Mouse (Mus musculus): Measurements from ENCODE around the gene Rnase1. TPM values are rescaled to one million over a fixed set of nuclear protein-coding genes. Genes with fewer than 3 reads are reported as not detected.

The Rnase1 gene
- total RNA-seq, 1 experiment = not detected

DNA sequence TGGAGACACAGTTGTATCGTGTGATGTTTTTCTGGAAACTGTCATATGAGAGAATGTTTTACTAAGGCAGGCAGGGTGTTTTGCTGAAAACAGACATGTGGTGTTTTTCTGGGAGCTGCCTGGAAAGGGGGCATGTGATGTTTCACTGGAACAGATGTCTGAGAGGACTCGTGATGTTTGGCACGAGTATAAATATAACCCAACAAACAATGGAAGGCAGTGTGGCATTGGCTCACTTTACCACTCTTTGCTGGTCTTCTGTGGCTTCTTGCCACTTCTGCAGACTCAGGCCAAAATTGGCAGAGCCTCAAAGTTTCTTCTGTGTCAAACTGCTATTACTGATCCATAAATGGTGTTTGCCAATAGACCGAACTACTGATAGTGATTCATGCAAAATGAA lies 3.3 kb downstream of the Rnase1 start:
- DNase-seq (ENCODE audit: low read depth, low spot score) = no peak
- no peaks in the 10 kb centered on the region for H3K9me3 ChIP-seq (ENCODE audit: control insufficient read depth, insufficient read depth, low read depth, low read length)
- H3K4me3 ChIP-seq (ENCODE audit: insufficient read depth in 1 of 2, low read depth in 1 of 2, low read length in 2 of 2, poor library complexity in 1 of 2, severe bottlenecking in 1 of 2) = no peak overlapping the region
- H3K9ac ChIP-seq (ENCODE audit: insufficient read depth, low read depth, low read length, poor library complexity, severe bottlenecking) = no peak overlapping the region
- TF ChIP-seq CHD2 (IDR thresholded peaks at IDR 0.05; ENCODE audit: low read depth, low read length) = no peak
- TF ChIP-seq HCFC1 (IDR thresholded peaks at IDR 0.05; ENCODE audit: borderline replicate concordance, insufficient read depth, low read length) = no peak
- TF ChIP-seq MAFK (IDR thresholded peaks at IDR 0.05; ENCODE audit: insufficient read depth, low read depth, low read length) = no peak
- TF ChIP-seq ZNF384 (IDR thresholded peaks at IDR 0.05; ENCODE audit: low read depth, low read length) = no peak
- no peak for TF ChIP-seq ZC3H11A (IDR thresholded peaks at IDR 0.05; ENCODE audit: borderline replicate concordance, low read depth, low read length)
- in situ Hi-C loops (cut with MboI; ENCODE audit: low sequenced_read_pairs in 2 of 2, unreplicated experiment in 2 of 2) = no loop called here
- H3K4me1 ChIP-seq (ENCODE audit: control insufficient read depth in 2 of 2, insufficient read depth in 2 of 2, low read length in 2 of 2, poor library complexity in 1 of 2) = no peaks in the 10 kb centered on the region
- H3K27ac ChIP-seq (ENCODE audit: insufficient read depth, low read depth, low read length, poor library complexity, severe bottlenecking) = no peak overlapping the region
- H3K36me3 ChIP-seq (ENCODE audit: control insufficient read depth, insufficient read depth, low read length, poor library complexity, severe bottlenecking) = no peaks in the 10 kb centered on the region

GRCm38 (mm10) chr14:51142568-51142967 lies 4.0 kb downstream of the Rnase1 start:
- no peaks in the 10 kb centered on the region for H3K4me1 ChIP-seq (ENCODE audit: control insufficient read depth in 2 of 2, insufficient read depth in 2 of 2, low read length in 2 of 2, poor library complexity in 1 of 2)
- H3K4me3 ChIP-seq (ENCODE audit: insufficient read depth in 1 of 2, low read depth in 1 of 2, low read length in 2 of 2, poor library complexity in 1 of 2, severe bottlenecking in 1 of 2) = no peak overlapping the region
- H3K9ac ChIP-seq (ENCODE audit: insufficient read depth, low read depth, low read length, poor library complexity, severe bottlenecking) = no peak overlapping the region
- DNase-seq (ENCODE audit: low read depth, low spot score) = no peak
- H3K9me3 ChIP-seq (ENCODE audit: control insufficient read depth, insufficient read depth, low read depth, low read length) = no peaks in the 10 kb centered on the region
- no peaks in the 10 kb centered on the region for H3K36me3 ChIP-seq (ENCODE audit: control insufficient read depth, insufficient read depth, low read length, poor library complexity, severe bottlenecking)
- TF ChIP-seq CHD2 (IDR thresholded peaks at IDR 0.05; ENCODE audit: low read depth, low read length) = no peak
- no peak for TF ChIP-seq HCFC1 (IDR thresholded peaks at IDR 0.05; ENCODE audit: borderline replicate concordance, insufficient read depth, low read length)
- no peak for TF ChIP-seq ZNF384 (IDR thresholded peaks at IDR 0.05; ENCODE audit: low read depth, low read length)
- TF ChIP-seq ZC3H11A (IDR thresholded peaks at IDR 0.05; ENCODE audit: borderline replicate concordance, low read depth, low read length) = no peak
- TF ChIP-seq MAFK (IDR thresholded peaks at IDR 0.05; ENCODE audit: insufficient read depth, low read depth, low read length) = no peak
- H3K27ac ChIP-seq (ENCODE audit: insufficient read depth, low read depth, low read length, poor library complexity, severe bottlenecking) = no peak overlapping the region
- in situ Hi-C loops (cut with MboI; ENCODE audit: low sequenced_read_pairs in 2 of 2, unreplicated experiment in 2 of 2) = no loop called here

GRCm38 (mm10) chr14:51142119-51142518 lies 4.5 kb downstream of the Rnase1 start:
- in situ Hi-C loops (cut with MboI; ENCODE audit: low sequenced_read_pairs in 2 of 2, unreplicated experiment in 2 of 2) = no loop called here
- TF ChIP-seq HCFC1 (IDR thresholded peaks at IDR 0.05; ENCODE audit: borderline replicate concordance, insufficient read depth, low read length) = no peak
- TF ChIP-seq ZNF384 (IDR thresholded peaks at IDR 0.05; ENCODE audit: low read depth, low read length) = no peak
- TF ChIP-seq MAFK (IDR thresholded peaks at IDR 0.05; ENCODE audit: insufficient read depth, low read depth, low read length) = no peak
- no peak for TF ChIP-seq CHD2 (IDR thresholded peaks at IDR 0.05; ENCODE audit: low read depth, low read length)
- TF ChIP-seq ZC3H11A (IDR thresholded peaks at IDR 0.05; ENCODE audit: borderline replicate concordance, low read depth, low read length) = no peak
- no peak for DNase-seq (ENCODE audit: low read depth, low spot score)
- H3K9ac ChIP-seq (ENCODE audit: insufficient read depth, low read depth, low read length, poor library complexity, severe bottlenecking) = no peak overlapping the region
- H3K36me3 ChIP-seq (ENCODE audit: control insufficient read depth, insufficient read depth, low read length, poor library complexity, severe bottlenecking) = no peaks in the 10 kb centered on the region
- no peaks in the 10 kb centered on the region for H3K9me3 ChIP-seq (ENCODE audit: control insufficient read depth, insufficient read depth, low read depth, low read length)
- H3K4me3 ChIP-seq (ENCODE audit: insufficient read depth in 1 of 2, low read depth in 1 of 2, low read length in 2 of 2, poor library complexity in 1 of 2, severe bottlenecking in 1 of 2) = no peak overlapping the region
- H3K27ac ChIP-seq (ENCODE audit: insufficient read depth, low read depth, low read length, poor library complexity, severe bottlenecking) = no peak overlapping the region
- no peaks in the 10 kb centered on the region for H3K4me1 ChIP-seq (ENCODE audit: control insufficient read depth in 2 of 2, insufficient read depth in 2 of 2, low read length in 2 of 2, poor library complexity in 1 of 2)

- in situ Hi-C loops (cut with MboI; ENCODE audit: low sequenced_read_pairs in 2 of 2, unreplicated experiment in 2 of 2) = no loop called here
- no peak overlapping the region for H3K4me3 ChIP-seq (ENCODE audit: insufficient read depth in 1 of 2, low read depth in 1 of 2, low read length in 2 of 2, poor library complexity in 1 of 2, severe bottlenecking in 1 of 2)
- no peaks in the 10 kb centered on the region for H3K36me3 ChIP-seq (ENCODE audit: control insufficient read depth, insufficient read depth, low read length, poor library complexity, severe bottlenecking)
- no peak overlapping the region for H3K27ac ChIP-seq (ENCODE audit: insufficient read depth, low read depth, low read length, poor library complexity, severe bottlenecking)
- DNase-seq (ENCODE audit: low read depth, low spot score) = no peak
- no peaks in the 10 kb centered on the region for H3K9me3 ChIP-seq (ENCODE audit: control insufficient read depth, insufficient read depth, low read depth, low read length)
- no peak overlapping the region for H3K9ac ChIP-seq (ENCODE audit: insufficient read depth, low read depth, low read length, poor library complexity, severe bottlenecking)
- H3K4me1 ChIP-seq (ENCODE audit: control insufficient read depth in 2 of 2, insufficient read depth in 2 of 2, low read length in 2 of 2, poor library complexity in 1 of 2) = no peaks in the 10 kb centered on the region
- TF ChIP-seq ZNF384 (IDR thresholded peaks at IDR 0.05; ENCODE audit: low read depth, low read length) (no peak), ZC3H11A (IDR thresholded peaks at IDR 0.05; ENCODE audit: borderline replicate concordance, low read depth, low read length) (no peak), CHD2 (IDR thresholded peaks at IDR 0.05; ENCODE audit: low read depth, low read length) (no peak), HCFC1 (IDR thresholded peaks at IDR 0.05; ENCODE audit: borderline replicate concordance, insufficient read depth, low read length) (no peak), MAFK (IDR thresholded peaks at IDR 0.05; ENCODE audit: insufficient read depth, low read depth, low read length) (no peak)
These were observed 6.2 kb downstream of the Rnase1 start for GRCm38 (mm10) chr14:51140342-51140741.

DNA sequence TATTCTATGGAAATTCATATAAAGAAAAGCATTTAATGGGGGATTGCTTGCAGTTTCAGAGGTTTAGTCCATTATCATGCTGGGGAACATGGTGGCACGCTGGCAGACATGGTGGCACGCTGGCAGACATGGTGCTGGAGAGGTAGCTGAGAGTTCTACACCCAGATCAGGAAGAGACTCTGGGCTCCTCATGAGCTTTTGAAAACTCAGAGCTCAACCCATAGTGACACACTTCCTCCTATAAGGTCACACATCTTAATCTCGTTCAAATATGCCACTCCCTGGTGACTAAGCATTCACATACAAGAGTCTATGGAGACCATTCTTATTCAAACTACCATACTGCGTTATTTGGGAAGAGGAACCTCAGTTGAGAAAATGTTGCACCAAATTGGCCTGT lies 14.2 kb downstream of the Rnase1 start:
- no peaks in the 10 kb centered on the region for H3K36me3 ChIP-seq (ENCODE audit: control insufficient read depth, insufficient read depth, low read length, poor library complexity, severe bottlenecking)
- peaks cover 0 to 8% of the 10 kb centered on the region in 2 experiments; a peak in 1 of 4 replicates for H3K4me1 ChIP-seq (ENCODE audit: control insufficient read depth in 2 of 2, insufficient read depth in 2 of 2, low read length in 2 of 2, poor library complexity in 1 of 2)
- H3K27ac ChIP-seq (ENCODE audit: insufficient read depth, low read depth, low read length, poor library complexity, severe bottlenecking) = no peak overlapping the region
- no peak for TF ChIP-seq MAFK (IDR thresholded peaks at IDR 0.05; ENCODE audit: insufficient read depth, low read depth, low read length)
- TF ChIP-seq CHD2 (IDR thresholded peaks at IDR 0.05; ENCODE audit: low read depth, low read length) = no peak
- no peak for TF ChIP-seq ZC3H11A (IDR thresholded peaks at IDR 0.05; ENCODE audit: borderline replicate concordance, low read depth, low read length)
- no peak for TF ChIP-seq HCFC1 (IDR thresholded peaks at IDR 0.05; ENCODE audit: borderline replicate concordance, insufficient read depth, low read length)
- no peak for TF ChIP-seq ZNF384 (IDR thresholded peaks at IDR 0.05; ENCODE audit: low read depth, low read length)
- in situ Hi-C loops (cut with MboI; ENCODE audit: low sequenced_read_pairs in 2 of 2, unreplicated experiment in 2 of 2) = no loop called here
- DNase-seq (ENCODE audit: low read depth, low spot score) = no peak
- no peaks in the 10 kb centered on the region for H3K9me3 ChIP-seq (ENCODE audit: control insufficient read depth, insufficient read depth, low read depth, low read length)
- no peak overlapping the region for H3K9ac ChIP-seq (ENCODE audit: insufficient read depth, low read depth, low read length, poor library complexity, severe bottlenecking)
- no peak overlapping the region for H3K4me3 ChIP-seq (ENCODE audit: insufficient read depth in 1 of 2, low read depth in 1 of 2, low read length in 2 of 2, poor library complexity in 1 of 2, severe bottlenecking in 1 of 2)

All from ES-E14 (cell line).